Mouse (Mus musculus): ENCODE measurements at regions not wholly inside any gene's neighbourhood (a gene's known extent, or its start where the extent isn't known, plus 50 kb on each side); places are given as distances from the start of the nearest gene placed in this dataset.

DNA sequence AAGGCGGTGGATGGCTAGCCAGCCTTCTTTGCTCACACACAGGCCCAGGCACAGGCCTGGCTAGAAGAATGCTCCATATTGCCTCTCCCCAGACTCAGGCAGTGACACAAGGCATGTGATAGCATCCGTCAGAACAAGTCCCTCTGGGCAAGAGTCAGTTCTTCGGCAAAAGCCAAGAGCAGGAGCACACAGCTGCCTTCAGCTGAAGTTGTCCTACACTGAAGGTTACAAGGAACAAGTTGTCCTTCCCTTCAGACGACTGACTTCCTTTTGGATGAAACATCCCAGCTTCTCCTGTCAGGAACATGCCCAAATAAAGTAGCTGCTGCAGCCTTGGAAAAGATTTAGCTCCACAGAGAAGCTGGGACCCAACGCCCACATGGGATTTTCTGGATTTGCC, 117.1 kb downstream of the Tmem17 start:
- no peak for TF ChIP-seq POLR2A (IDR thresholded peaks at IDR 0.05; ENCODE audit: low read depth, low read length)
- no peak for TF ChIP-seq CTCF (IDR thresholded peaks at IDR 0.05; ENCODE audit: extremely low read depth, insufficient read length, insufficient replicate concordance, low read depth, low read length)
- Histone ChIP-seq H3K27me3 (ENCODE audit: control insufficient read depth, insufficient read depth, low read length) (no peaks in the 10 kb centered on the region), H3K4me3 (ENCODE audit: low read depth, low read length) (no peak overlapping the region), H3K36me3 (ENCODE audit: control insufficient read depth, insufficient read depth, low read length) (no peaks in the 10 kb centered on the region), H3K4me1 (ENCODE audit: control insufficient read depth, insufficient read depth, insufficient read length, low read length) (peaks cover 14% of the 10 kb centered on the region), H3K27ac (ENCODE audit: insufficient read depth, low read depth, low read length) (peak overlapping the region; percentile 87)
- 69% methylated on average over 5 of the region's 5 CpGs for WGBS

DNA sequence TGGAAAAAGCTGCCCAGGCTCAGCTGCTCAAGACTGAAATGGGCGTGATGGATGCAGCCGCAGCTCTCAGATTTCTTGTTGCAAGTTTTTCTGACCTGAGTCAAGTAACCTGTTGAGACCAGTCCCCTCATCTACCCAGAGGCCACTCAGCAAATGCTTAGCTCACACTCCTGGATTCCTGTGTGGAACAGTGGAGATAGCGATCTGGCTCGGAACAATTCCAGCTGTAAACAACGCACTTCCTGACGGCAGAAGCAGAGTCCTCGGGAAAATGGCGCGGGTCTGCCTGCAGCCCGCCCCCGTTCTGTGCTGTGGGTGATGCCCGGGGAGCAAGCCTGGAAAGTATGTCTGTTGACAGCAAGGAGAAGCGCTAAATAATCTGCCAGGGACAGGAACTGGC, 117.7 kb downstream of the Tmem17 start:
- H3K36me3 ChIP-seq (ENCODE audit: control insufficient read depth, insufficient read depth, low read length), result no peaks in the 10 kb centered on the region
- H3K27me3 ChIP-seq (ENCODE audit: control insufficient read depth, insufficient read depth, low read length), result no peaks in the 10 kb centered on the region
- H3K4me1 ChIP-seq (ENCODE audit: control insufficient read depth, insufficient read depth, insufficient read length, low read length), result peaks cover 14% of the 10 kb centered on the region
- 9% methylated on average over 13 of the region's 13 CpGs for WGBS
- H3K4me3 ChIP-seq (ENCODE audit: low read depth, low read length), result peak overlapping the region; percentile 53
- TF ChIP-seq POLR2A (IDR thresholded peaks at IDR 0.05; ENCODE audit: low read depth, low read length) (0 out of 2 replicates have a peak, but pooled peaks have one; percentile 22), CTCF (IDR thresholded peaks at IDR 0.05; ENCODE audit: extremely low read depth, insufficient read length, insufficient replicate concordance, low read depth, low read length) (no peak)
- peak overlapping the region; percentile 85 for H3K27ac ChIP-seq (ENCODE audit: insufficient read depth, low read depth, low read length)

DNA sequence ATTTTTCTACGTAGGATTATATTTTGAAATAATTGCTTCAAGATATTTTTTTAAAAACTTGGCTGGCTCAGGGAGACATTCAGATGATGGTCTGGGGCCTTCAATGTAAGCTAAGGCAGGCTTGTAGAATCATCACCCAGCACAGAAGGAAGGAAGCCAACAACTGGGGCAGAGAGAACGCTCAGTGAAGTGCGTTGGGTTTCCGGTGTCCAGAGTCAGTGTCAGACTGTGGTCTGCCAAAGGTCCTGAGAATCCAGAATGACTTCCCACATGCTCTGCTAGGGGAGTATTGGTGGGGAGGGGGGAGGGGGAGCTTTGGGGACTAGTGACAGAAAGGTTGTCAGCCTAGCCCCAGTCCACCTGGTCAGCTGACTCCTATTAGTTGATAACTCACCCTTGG, 118.1 kb downstream of the Tmem17 start:
- no peaks in the 10 kb centered on the region for H3K36me3 ChIP-seq (ENCODE audit: control insufficient read depth, insufficient read depth, low read length)
- 42% methylated on average over 4 of the region's 4 CpGs for WGBS
- H3K4me1 ChIP-seq (ENCODE audit: control insufficient read depth, insufficient read depth, insufficient read length, low read length), result peaks cover 14% of the 10 kb centered on the region
- TF ChIP-seq POLR2A (IDR thresholded peaks at IDR 0.05; ENCODE audit: low read depth, low read length) (no peak), CTCF (IDR thresholded peaks at IDR 0.05; ENCODE audit: extremely low read depth, insufficient read length, insufficient replicate concordance, low read depth, low read length) (no peak)
- H3K27me3 ChIP-seq (ENCODE audit: control insufficient read depth, insufficient read depth, low read length), result no peaks in the 10 kb centered on the region
- peak overlapping the region; percentile 85 for H3K27ac ChIP-seq (ENCODE audit: insufficient read depth, low read depth, low read length)
- peak overlapping the region; percentile 53 for H3K4me3 ChIP-seq (ENCODE audit: low read depth, low read length)

DNA sequence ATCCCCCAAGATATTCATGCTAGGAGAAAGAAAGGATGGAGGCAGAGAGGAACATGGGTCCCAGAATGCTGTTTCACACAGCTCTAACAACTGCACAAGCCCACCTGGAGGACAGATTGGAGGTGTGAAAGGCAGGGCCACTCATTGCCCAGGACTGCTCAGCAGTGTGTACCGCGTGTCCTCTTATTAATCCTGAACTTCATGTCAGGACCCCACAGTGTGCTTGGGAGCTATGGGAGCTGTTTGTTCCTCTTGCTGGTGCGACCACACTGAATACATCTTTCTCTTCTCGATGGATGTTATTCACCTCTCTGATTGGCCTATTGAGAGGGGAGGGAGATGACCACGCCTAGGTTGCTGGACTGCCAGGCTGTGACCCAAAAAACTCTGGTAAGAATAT, 119.1 kb downstream of the Tmem17 start:
- no peak overlapping the region for H3K4me3 ChIP-seq (ENCODE audit: low read depth, low read length)
- 68% methylated on average over 5 of the region's 5 CpGs for WGBS
- H3K27ac ChIP-seq (ENCODE audit: insufficient read depth, low read depth, low read length), result no peak overlapping the region
- TF ChIP-seq CTCF (IDR thresholded peaks at IDR 0.05; ENCODE audit: extremely low read depth, insufficient read length, insufficient replicate concordance, low read depth, low read length), result no peak
- no peak for TF ChIP-seq POLR2A (IDR thresholded peaks at IDR 0.05; ENCODE audit: low read depth, low read length)
- H3K27me3 ChIP-seq (ENCODE audit: control insufficient read depth, insufficient read depth, low read length), result no peaks in the 10 kb centered on the region
- H3K4me1 ChIP-seq (ENCODE audit: control insufficient read depth, insufficient read depth, insufficient read length, low read length), result peaks cover 14% of the 10 kb centered on the region
- H3K36me3 ChIP-seq (ENCODE audit: control insufficient read depth, insufficient read depth, low read length), result no peaks in the 10 kb centered on the region

DNA sequence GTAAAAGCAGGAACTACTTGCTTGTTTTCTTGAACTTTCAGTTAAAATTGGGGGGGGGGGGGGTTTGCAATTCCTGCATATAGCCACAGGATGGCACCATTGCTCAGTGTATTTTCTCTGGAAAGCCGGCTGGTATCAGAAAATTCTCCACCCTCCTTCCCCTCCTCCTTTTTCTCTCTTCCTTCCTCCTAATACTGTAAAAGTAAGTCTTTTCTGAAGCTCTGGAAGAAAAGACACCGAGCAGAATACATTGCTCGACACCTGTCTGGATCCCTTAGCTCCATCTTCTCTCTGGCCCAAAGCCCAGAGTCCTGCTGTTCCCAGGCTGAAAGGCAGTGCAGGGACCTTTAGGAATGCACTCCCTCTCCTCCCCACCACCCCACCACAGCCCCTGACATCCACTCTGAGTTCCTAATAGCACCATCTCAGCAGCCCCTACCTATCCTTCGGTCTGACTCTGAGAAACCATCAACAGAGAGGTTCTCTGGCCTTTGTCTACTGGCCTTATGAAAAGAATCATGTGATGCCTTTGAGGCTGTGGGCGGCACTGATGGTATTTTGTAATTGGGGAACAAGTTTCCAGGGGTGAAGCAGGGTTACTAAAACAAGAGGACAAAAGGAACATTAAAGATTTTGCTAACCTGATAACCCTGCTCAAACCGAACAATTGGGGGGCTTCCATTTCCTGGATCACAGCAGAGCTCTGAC, 119.9 kb downstream of the Tmem17 start:
- H3K27ac ChIP-seq (ENCODE audit: insufficient read depth, low read depth, low read length), result peak overlapping the region; percentile 42
- H3K4me1 ChIP-seq (ENCODE audit: control insufficient read depth, insufficient read depth, insufficient read length, low read length), result peaks cover 14% of the 10 kb centered on the region
- WGBS, result 25% methylated on average over 6 of the region's 6 CpGs
- TF ChIP-seq CTCF (IDR thresholded peaks at IDR 0.05; ENCODE audit: extremely low read depth, insufficient read length, insufficient replicate concordance, low read depth, low read length) (peak; percentile 39; the same call in 1 of the 2 replicates), POLR2A (IDR thresholded peaks at IDR 0.05; ENCODE audit: low read depth, low read length) (no peak)
- H3K27me3 ChIP-seq (ENCODE audit: control insufficient read depth, insufficient read depth, low read length), result no peaks in the 10 kb centered on the region
- H3K36me3 ChIP-seq (ENCODE audit: control insufficient read depth, insufficient read depth, low read length), result no peaks in the 10 kb centered on the region
- H3K4me3 ChIP-seq (ENCODE audit: low read depth, low read length), result no peak overlapping the region

DNA sequence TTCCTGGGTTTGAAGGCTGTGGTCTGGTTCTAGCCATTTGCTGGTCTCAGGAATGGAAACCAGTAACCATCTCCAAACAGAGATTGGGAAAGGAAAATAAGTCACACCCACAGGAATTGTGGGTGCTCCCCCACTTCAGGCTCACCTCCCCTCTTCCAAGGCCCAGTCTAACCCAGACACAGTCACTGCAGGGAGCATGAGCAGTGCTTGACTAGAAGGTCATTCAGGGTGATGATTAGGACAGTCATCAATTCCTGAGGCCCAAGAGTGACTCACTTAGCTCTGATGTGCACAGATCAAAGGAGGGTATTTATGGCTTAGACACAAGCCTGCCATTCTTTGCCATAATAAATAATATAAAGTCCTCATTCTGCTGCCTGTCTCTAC, 120.4 kb downstream of the Tmem17 start:
- Histone ChIP-seq H3K27ac (ENCODE audit: insufficient read depth, low read depth, low read length) (peak overlapping the region; percentile 42), H3K4me1 (ENCODE audit: control insufficient read depth, insufficient read depth, insufficient read length, low read length) (peaks cover 14% of the 10 kb centered on the region), H3K36me3 (ENCODE audit: control insufficient read depth, insufficient read depth, low read length) (no peaks in the 10 kb centered on the region), H3K4me3 (ENCODE audit: low read depth, low read length) (no peak overlapping the region), H3K27me3 (ENCODE audit: control insufficient read depth, insufficient read depth, low read length) (no peaks in the 10 kb centered on the region)
- TF ChIP-seq POLR2A (IDR thresholded peaks at IDR 0.05; ENCODE audit: low read depth, low read length) (no peak), CTCF (IDR thresholded peaks at IDR 0.05; ENCODE audit: extremely low read depth, insufficient read length, insufficient replicate concordance, low read depth, low read length) (no peak)

DNA sequence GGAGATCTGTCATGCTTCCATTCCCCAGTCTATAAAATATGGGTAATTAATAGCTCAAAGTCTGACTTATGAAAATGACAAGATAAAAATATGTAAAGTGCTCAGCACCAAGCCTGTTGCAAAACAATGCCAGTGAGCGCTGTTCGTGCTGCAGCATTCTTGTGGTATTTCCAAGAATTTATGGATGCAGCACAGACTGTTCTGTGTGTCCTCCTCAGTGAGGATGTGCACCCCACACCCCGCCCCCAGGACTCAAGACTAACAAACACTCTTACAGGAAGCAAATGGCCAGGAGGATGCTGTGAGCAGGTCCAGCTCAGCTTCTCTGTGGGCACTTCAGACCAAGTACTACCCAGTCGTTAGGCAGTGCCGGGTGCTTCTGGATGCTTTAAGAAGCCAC, 121.1 kb downstream of the Tmem17 start:
- H3K27ac ChIP-seq (ENCODE audit: insufficient read depth, low read depth, low read length), result peak overlapping the region; percentile 42
- H3K4me3 ChIP-seq (ENCODE audit: low read depth, low read length), result no peak overlapping the region
- TF ChIP-seq CTCF (IDR thresholded peaks at IDR 0.05; ENCODE audit: extremely low read depth, insufficient read length, insufficient replicate concordance, low read depth, low read length) (no peak), POLR2A (IDR thresholded peaks at IDR 0.05; ENCODE audit: low read depth, low read length) (no peak)
- peaks cover 14% of the 10 kb centered on the region for H3K4me1 ChIP-seq (ENCODE audit: control insufficient read depth, insufficient read depth, insufficient read length, low read length)
- H3K36me3 ChIP-seq (ENCODE audit: control insufficient read depth, insufficient read depth, low read length), result no peaks in the 10 kb centered on the region
- H3K27me3 ChIP-seq (ENCODE audit: control insufficient read depth, insufficient read depth, low read length), result no peaks in the 10 kb centered on the region
- WGBS, result 77% methylated on average over 5 of the region's 5 CpGs
